In genomic region chr7:112387876-112388275, GRCm38 (mm10) we compare ENCODE assay signal across 20 mouse cellular contexts. TPM values are rescaled to one million over a fixed set of nuclear protein-coding genes. Genes with fewer than 3 reads are reported as not detected.
"Had no signal": no experiment of that assay in that cellular context is flagged by ENCODE, and none has a peak within 500 bp of the region (broad histone marks: within the 10 kb centered on the region; RNA-seq: fewer than 3 reads in every experiment).

No protein-coding gene starts in this region.

- DNase-seq: lung, adult 2 months; lung, postnatal 14 days; lung, postnatal 36 days; right cerebral cortex, postnatal 14 days; thymus, adult 2 months; thymus, postnatal 25 days; thymus, postnatal 4 days had no signal

- H3K9ac ChIP-seq: liver, embryonic 15.5 days; lung, embryonic 15.5 days; midbrain, embryonic 12.5 days; midbrain, embryonic 15.5 days; neural tube, embryonic 12.5 days; stomach, embryonic 15.5 days had no signal

- H3K4me1 ChIP-seq: liver, embryonic 15.5 days had no signal

- H3K9me3 ChIP-seq: liver, embryonic 15.5 days; lung, embryonic 15.5 days; megakaryocyte, embryonic 14.5 days; midbrain, embryonic 12.5 days; midbrain, embryonic 15.5 days; neural tube, embryonic 12.5 days; stomach, embryonic 15.5 days had no signal

- H3K27me3 ChIP-seq: liver, embryonic 15.5 days; lung, embryonic 15.5 days; midbrain, embryonic 12.5 days; midbrain, embryonic 15.5 days; neural tube, embryonic 12.5 days; stomach, embryonic 15.5 days had no signal

- ATAC-seq: lung, postnatal 0 days; midbrain, embryonic 15.5 days had no signal

- H3K4me3 ChIP-seq: liver, embryonic 15.5 days; lung, embryonic 15.5 days; megakaryocyte, embryonic 14.5 days; midbrain, embryonic 12.5 days; midbrain, embryonic 15.5 days; neural tube, embryonic 12.5 days; stomach, embryonic 15.5 days had no signal

- H3K4me2 ChIP-seq: liver, embryonic 15.5 days; lung, embryonic 15.5 days; midbrain, embryonic 12.5 days; midbrain, embryonic 15.5 days; neural tube, embryonic 12.5 days; stomach, embryonic 15.5 days had no signal

- H3K27ac ChIP-seq: liver, embryonic 15.5 days; lung, embryonic 15.5 days; macrophage; midbrain, embryonic 12.5 days; midbrain, embryonic 15.5 days; neural tube, embryonic 12.5 days; stomach, embryonic 15.5 days; stomach, postnatal 0 days had no signal

- H3K36me3 ChIP-seq: liver, embryonic 15.5 days; lung, embryonic 15.5 days; midbrain, embryonic 12.5 days; midbrain, embryonic 15.5 days; neural tube, embryonic 12.5 days; stomach, embryonic 15.5 days had no signal

RNA-seq across cellular contexts. Expression of gene Parva, which starts 39.4 kb away (rescaled TPM):
- total RNA-seq: megakaryocyte progenitor cell, adult 5-6 weeks; monocyte, adult 5-6 weeks; neutrophil, adult 5-6 weeks had no signal
